Mouse (Mus musculus) MEL (cell line): ENCODE measurements around the gene 5730596B20Rik. TPM values are rescaled to one million over a fixed set of nuclear protein-coding genes. Genes with fewer than 3 reads are reported as not detected.

Experiments
- DNase-seq: peaks from one replicate; pipeline ENCODE4 v3.0.0; 2011; ENCODE audit warnings: low read depth, low spot score
- H3K27ac ChIP-seq: 2 replicates; pipeline ENCODE4 v1.5.1; 2012; ENCODE audit warnings: low read depth, mild to moderate bottlenecking, control low read depth, low read length, moderate library complexity; ENCODE audit not compliant: control insufficient read depth
- H3K27me3 ChIP-seq, 2 experiments: fragments of 150-350 bp in 1 of 2; sonication (generic) in 1 of 2; 2 replicates each; pipeline ENCODE4 v1.6.1; 2012; ENCODE audit warnings: low read length in 2 of 2, mild to moderate bottlenecking in 2 of 2, improper control_type of control experiment in 1 of 2, moderate library complexity in 1 of 2; ENCODE audit not compliant: insufficient read depth in 2 of 2, control insufficient read depth in 1 of 2
- H3K36me3 ChIP-seq, 2 experiments: 2 replicates each; pipeline ENCODE4 v1.6.1; 2012 to 2014; ENCODE audit warnings: low read length in 2 of 2, improper control_type of control experiment in 1 of 2, inconsistent platforms in 1 of 2, mild to moderate bottlenecking in 1 of 2; ENCODE audit not compliant: insufficient read depth in 2 of 2, control insufficient read depth in 1 of 2
- H3K4me1 ChIP-seq, 2 experiments: fragments of 150-350 bp in 1 of 2; sonication (generic) in 1 of 2; 2 replicates each; pipeline ENCODE4 v1.6.1; 2012; ENCODE audit warnings: low read length in 2 of 2, improper control_type of control experiment in 1 of 2, mild to moderate bottlenecking in 1 of 2; ENCODE audit not compliant: insufficient read depth in 2 of 2, control insufficient read depth in 1 of 2
- H3K4me3 ChIP-seq, 2 experiments: fragments of 150-350 bp in 1 of 2; sonication (generic) in 1 of 2; 2 replicates each; pipeline ENCODE4 v1.5.1; 2012; ENCODE audit warnings: low read depth in 2 of 2, low read length in 2 of 2, mild to moderate bottlenecking in 2 of 2, moderate library complexity in 2 of 2, control low read depth in 1 of 2, improper control_type of control experiment in 1 of 2; ENCODE audit not compliant: control insufficient read depth in 1 of 2, insufficient read depth in 1 of 2
- H3K79me2 ChIP-seq: 2 replicates; pipeline ENCODE4 v1.6.1; 2012; ENCODE audit warnings: mild to moderate bottlenecking, low read length, moderate library complexity; ENCODE audit not compliant: control insufficient read depth, poor library complexity, insufficient read depth
- H3K9ac ChIP-seq: 2 replicates; pipeline ENCODE4 v1.6.1; 2012; ENCODE audit warnings: low read depth, mild to moderate bottlenecking, control low read depth, low read length, moderate library complexity; ENCODE audit not compliant: control insufficient read depth, poor library complexity, severe bottlenecking
- H3K9me3 ChIP-seq: fragments of 150-350 bp; sonication (generic); replicated peaks from 2 replicates; pipeline ENCODE4 v1.6.1; 2012; ENCODE audit warnings: mild to moderate bottlenecking, low read length, improper control_type of control experiment, moderate library complexity; ENCODE audit not compliant: insufficient read depth
- E2F4 ChIP-seq: IDR thresholded peaks from 2 replicates; pipeline ENCODE4 v1.6.1; 2011; ENCODE audit warnings: low read depth, low read length, improper control_type of control experiment, borderline replicate concordance
- ELF1 ChIP-seq: IDR thresholded peaks from 2 replicates; pipeline ENCODE4 v1.6.1; 2014; ENCODE audit warnings: low read depth, mild to moderate bottlenecking, inconsistent platforms, low read length, improper control_type of control experiment, moderate library complexity
- GABPA ChIP-seq: IDR thresholded peaks from 2 replicates; pipeline ENCODE4 v1.6.1; 2012; ENCODE audit warnings: low read depth, mild to moderate bottlenecking, inconsistent platforms, low read length, improper control_type of control experiment, moderate library complexity
- HCFC1 ChIP-seq: IDR thresholded peaks from 2 replicates; pipeline ENCODE4 v1.6.1; 2012; ENCODE audit warnings: low read depth, mild to moderate bottlenecking, inconsistent platforms, low read length, improper control_type of control experiment, moderate library complexity
- MEF2A ChIP-seq: IDR thresholded peaks from 2 replicates; pipeline ENCODE4 v1.6.1; 2014; ENCODE audit warnings: low read depth, mild to moderate bottlenecking, inconsistent platforms, low read length, improper control_type of control experiment; ENCODE audit not compliant: poor library complexity, insufficient replicate concordance, severe bottlenecking; ENCODE audit errors: extremely low read depth
- MYB ChIP-seq: IDR thresholded peaks from 2 replicates; pipeline ENCODE4 v1.6.1; 2011; ENCODE audit warnings: mild to moderate bottlenecking, low read depth, low read length, improper control_type of control experiment
- MYC ChIP-seq: IDR thresholded peaks from 2 replicates; pipeline ENCODE4 v1.6.1; 2011; ENCODE audit warnings: low read depth, mild to moderate bottlenecking, low read length, improper control_type of control experiment, moderate library complexity
- POLR2A ChIP-seq, 2 experiments: IDR thresholded peaks; 2 replicates each; pipeline ENCODE4 v1.6.1; 2011 to 2012; ENCODE audit warnings: low read length in 2 of 2, mild to moderate bottlenecking in 2 of 2, control low read depth in 1 of 2, improper control_type of control experiment in 1 of 2, low read depth in 1 of 2, moderate library complexity in 1 of 2; ENCODE audit not compliant: control insufficient read depth in 1 of 2, insufficient read depth in 1 of 2, poor library complexity in 1 of 2
- TBP ChIP-seq: IDR thresholded peaks from 2 replicates; pipeline ENCODE4 v1.8.0; 2011; ENCODE audit warnings: low read depth, low read length, improper control_type of control experiment
- TCF12 ChIP-seq: IDR thresholded peaks from 2 replicates; pipeline ENCODE4 v1.6.1; 2014; ENCODE audit warnings: low read depth, mild to moderate bottlenecking, inconsistent platforms, low read length, improper control_type of control experiment, moderate library complexity
- USF1 ChIP-seq: IDR thresholded peaks from 2 replicates; pipeline ENCODE4 v1.6.1; 2014; ENCODE audit warnings: low read depth, mild to moderate bottlenecking, inconsistent platforms, low read length, improper control_type of control experiment, moderate library complexity
- USF2 ChIP-seq, 2 experiments: IDR thresholded peaks; 2 replicates each; pipeline ENCODE4 v1.6.1; 2011 to 2012; ENCODE audit warnings: improper control_type of control experiment in 2 of 2, low read length in 2 of 2, borderline replicate concordance in 1 of 2, inconsistent platforms in 1 of 2, low read depth in 1 of 2, mild to moderate bottlenecking in 1 of 2; ENCODE audit not compliant: insufficient read depth in 1 of 2
- ZC3H11A ChIP-seq: IDR thresholded peaks from 2 replicates; pipeline ENCODE4 v1.6.1; 2012; ENCODE audit warnings: low read depth, mild to moderate bottlenecking, inconsistent platforms, low read length, improper control_type of control experiment
- ZKSCAN1 ChIP-seq: IDR thresholded peaks from 2 replicates; pipeline ENCODE4 v1.6.1; 2012; ENCODE audit warnings: low read depth, mild to moderate bottlenecking, inconsistent platforms, low read length, improper control_type of control experiment, moderate library complexity
- ZNF384 ChIP-seq: IDR thresholded peaks from 2 replicates; pipeline ENCODE4 v1.6.1; 2012; ENCODE audit warnings: low read depth, mild to moderate bottlenecking, inconsistent platforms, low read length, improper control_type of control experiment
- polyA plus RNA-seq, 2 experiments: library from polyadenylated mRNA; stranded (reverse) in 1 of 2; unstranded in 1 of 2; fragments of >175 nt in 1 of 2; fragments of >200 nt in 1 of 2; gene quantifications; 2 replicates each; pipeline versions ENCODE4 v1.2.1 to v1.2.4; 2012; ENCODE audit warnings: low replicate concordance in 2 of 2, low read depth in 1 of 2; ENCODE audit not compliant: insufficient read length in 2 of 2, insufficient read depth in 1 of 2, missing spikeins in 1 of 2
- total RNA-seq: library from RNA; depleted of rRNA; stranded (reverse); fragments of 300-350 nt; gene quantifications from 2 replicates; pipeline ENCODE4 v1.2.3, GENCODE M21; 2012

The 5730596B20Rik gene
- total and polyA plus RNA-seq, 3 experiments, result not detected

DNA sequence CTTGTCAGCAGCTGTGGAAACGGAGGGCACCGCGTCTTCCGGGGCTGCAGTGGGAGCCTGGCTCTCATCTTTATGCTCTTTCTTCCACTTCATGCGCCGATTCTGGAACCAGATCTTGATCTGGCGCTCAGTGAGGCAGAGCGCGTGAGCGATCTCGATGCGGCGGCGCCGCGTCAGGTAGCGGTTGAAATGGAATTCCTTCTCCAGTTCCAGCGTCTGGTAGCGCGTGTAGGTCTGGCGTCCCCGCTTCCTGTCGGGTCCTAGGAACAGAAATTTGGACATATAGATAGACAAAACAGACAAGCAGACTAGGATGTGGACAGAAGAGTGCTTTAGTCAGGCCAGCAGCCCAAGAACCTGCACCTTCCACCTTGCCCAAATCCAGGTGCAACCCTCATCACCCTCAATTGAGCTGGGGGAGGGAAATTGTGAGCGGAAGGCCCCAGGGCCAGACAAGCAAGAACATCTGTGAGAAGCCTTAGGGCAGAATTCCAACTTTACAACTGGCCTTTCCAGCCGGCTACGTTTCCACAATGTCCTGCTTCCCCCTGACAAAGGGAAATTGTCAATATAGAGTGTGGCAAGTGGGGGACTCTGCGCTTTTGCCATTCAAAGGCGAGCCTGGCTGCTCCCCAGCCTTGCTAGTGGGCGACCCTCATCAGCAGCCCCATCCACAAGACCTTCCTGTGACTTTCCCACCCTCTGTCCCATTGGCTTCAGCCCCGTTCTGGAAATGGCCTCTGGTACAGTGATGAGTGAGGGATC is 38.7 kb downstream of the 5730596B20Rik start:
- no peak overlapping the region for H3K9ac ChIP-seq
- no peaks in the 10 kb centered on the region for H3K9me3 ChIP-seq
- no peak overlapping the region for H3K27ac ChIP-seq
- H3K36me3 ChIP-seq, result no peaks in the 10 kb centered on the region
- DNase-seq, result no peak
- H3K79me2 ChIP-seq, result no peaks in the 10 kb centered on the region
- H3K4me3 ChIP-seq, result no peak overlapping the region
- H3K27me3 ChIP-seq, result no peaks in the 10 kb centered on the region
- TF ChIP-seq GABPA (no peak), USF1 (no peak)
- H3K4me1 ChIP-seq, result no peaks in the 10 kb centered on the region

DNA sequence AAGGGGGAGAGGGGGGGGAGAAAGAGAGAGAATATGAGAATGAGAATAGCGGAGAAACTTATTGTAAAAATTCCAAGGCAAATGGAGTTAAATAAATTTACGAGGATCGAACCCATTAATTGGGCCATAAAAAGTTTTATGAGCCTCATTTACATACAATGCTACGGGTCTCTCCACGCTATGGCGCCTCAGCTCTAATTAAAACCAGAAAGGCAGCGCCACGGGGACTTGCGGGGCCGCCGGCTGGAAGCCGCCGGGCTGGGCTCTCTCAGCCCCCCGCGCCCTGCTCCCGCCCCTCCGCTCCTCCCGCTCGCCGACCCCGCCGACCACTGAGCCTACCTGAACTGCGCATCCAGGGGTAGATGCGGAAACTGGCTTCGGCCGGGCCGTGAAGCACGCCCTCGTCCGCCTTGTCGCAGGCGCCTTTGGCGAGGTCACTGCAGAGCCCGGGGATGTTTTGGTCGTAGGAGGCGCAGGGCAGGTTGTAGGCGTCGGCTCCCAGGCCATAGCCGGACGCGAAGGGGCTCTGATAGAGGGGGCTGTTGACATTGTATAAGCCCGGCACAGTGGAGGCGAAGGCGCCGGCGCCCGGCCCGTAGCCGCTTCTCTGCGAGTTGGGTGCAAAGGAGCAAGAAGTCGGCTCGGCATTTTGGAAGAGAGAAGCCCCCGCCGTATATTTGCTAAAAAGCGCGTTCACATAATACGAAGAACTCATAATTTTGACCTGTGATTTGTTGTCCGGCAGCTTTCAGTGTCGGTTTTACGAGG is 39.6 kb downstream of the 5730596B20Rik start:
- H3K27me3 ChIP-seq, result no peaks in the 10 kb centered on the region
- no peak overlapping the region for H3K4me3 ChIP-seq
- TF ChIP-seq E2F4 (no peak), ZC3H11A (no peak), TBP (no peak), TCF12 (no peak), POLR2A (IDR thresholded peaks at IDR 0.05; ENCODE audit: control insufficient read depth in 1 of 2, insufficient read depth in 1 of 2, low read depth in 1 of 2, low read length in 2 of 2, poor library complexity in 1 of 2) (no peak), ZKSCAN1 (no peak), MYB (no peak), ELF1 (no peak), USF2 (IDR thresholded peaks at IDR 0.05; ENCODE audit: borderline replicate concordance in 1 of 2, insufficient read depth in 1 of 2, low read depth in 1 of 2, low read length in 2 of 2) (no peak), ZNF384 (no peak), HCFC1 (no peak), MYC (no peak), MEF2A (no peak)

More for the DNA sequence above, 39.6 kb downstream of the 5730596B20Rik start:
- Histone ChIP-seq H3K9me3 (no peaks in the 10 kb centered on the region), H3K4me1 (no peaks in the 10 kb centered on the region), H3K27ac (no peak overlapping the region), H3K36me3 (no peaks in the 10 kb centered on the region), H3K79me2 (no peaks in the 10 kb centered on the region), H3K9ac (no peak overlapping the region)
- no peak for DNase-seq
